Mouse (Mus musculus): ENCODE measurements around the gene Hipk4.

Hipk4 gene

DNA sequence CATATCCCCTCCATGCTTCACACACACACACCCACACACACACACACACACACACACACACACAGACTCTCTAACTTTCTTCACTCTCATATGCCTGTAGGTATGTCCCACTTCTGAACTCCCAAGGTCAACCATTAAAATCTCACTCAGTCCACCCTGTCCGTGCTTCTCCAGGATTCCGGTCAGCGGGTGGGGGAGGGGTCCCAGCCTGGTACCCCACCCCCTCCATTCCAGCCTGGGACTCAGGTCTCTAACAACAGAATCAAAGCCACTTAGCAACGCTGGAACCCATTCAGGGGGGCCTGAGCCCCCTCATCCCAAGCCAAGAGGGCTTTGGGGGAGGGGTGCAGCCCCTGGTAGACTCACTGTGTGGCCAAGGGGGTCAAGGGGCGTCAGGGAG, at the start of gene Hipk4:
Gene Hipk4 (plus strand): TSS at position 301 of the 400 bp plus-strand sequence.
- no peak for DNase-seq

GRCm38 (mm10) chr7:27473835-27474489, 49.1 kb upstream of the Hipk4 start:
- DNase-seq = no peak

DNA sequence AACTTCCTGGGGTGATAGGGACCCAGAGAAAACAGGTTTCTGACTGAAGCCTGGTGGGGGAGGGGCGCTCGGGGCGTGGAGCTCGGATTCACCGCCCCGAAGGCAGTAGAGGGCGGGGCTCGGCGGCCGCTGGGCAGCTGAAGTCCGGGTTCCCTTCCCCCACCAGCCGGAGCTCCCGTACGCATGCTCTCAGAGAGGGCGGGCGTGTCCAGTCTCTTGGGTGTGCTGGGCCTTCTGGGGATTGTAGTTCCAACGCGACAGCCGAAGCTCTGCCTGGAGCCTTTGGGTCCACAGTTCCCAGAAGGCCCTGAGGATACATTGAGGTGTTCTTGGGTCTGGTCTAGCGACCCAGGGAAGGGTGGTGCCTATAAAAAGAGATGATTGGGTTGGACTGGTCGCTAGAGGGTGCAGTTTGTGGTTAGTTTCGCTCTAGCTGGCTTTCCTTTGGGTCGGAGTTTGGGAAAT, 48.5 kb upstream of the Hipk4 start:
- peak; percentile 94 for DNase-seq

GRCm38 (mm10) chr7:27475596-27475995, 47.5 kb upstream of the Hipk4 start:
- DNase-seq = no peak

- DNase-seq = no peak
Measured at GRCm38 (mm10) chr7:27476098-27476635, 46.9 kb upstream of the Hipk4 start.

- no peak for DNase-seq
Measured at GRCm38 (mm10) chr7:27478561-27478960, 44.5 kb upstream of the Hipk4 start.

GRCm38 (mm10) chr7:27479750-27480149, 43.3 kb upstream of the Hipk4 start:
- DNase-seq = no peak

DNA sequence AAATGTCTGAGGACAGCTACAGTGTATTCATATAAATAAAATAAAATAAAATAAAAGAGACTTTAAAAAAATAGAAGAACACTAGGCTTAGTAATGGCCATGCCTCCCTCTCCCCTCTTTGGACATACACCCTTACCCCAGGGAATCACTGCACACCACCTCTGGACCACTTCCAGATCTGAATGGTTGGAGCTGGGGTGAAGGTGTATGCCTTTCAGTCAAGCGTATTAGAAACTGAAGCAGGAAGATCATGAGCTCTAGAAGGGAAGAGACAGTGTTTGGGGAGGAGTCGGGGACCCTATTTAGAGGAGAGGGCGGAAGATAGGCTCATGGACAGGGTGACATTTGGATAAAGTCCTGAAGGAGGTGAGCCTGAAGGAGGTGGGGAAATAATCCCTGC, 42.6 kb upstream of the Hipk4 start:
- no peak for DNase-seq

GRCm38 (mm10) chr7:27480927-27481626, 42.0 kb upstream of the Hipk4 start:
- no peak for DNase-seq

DNA sequence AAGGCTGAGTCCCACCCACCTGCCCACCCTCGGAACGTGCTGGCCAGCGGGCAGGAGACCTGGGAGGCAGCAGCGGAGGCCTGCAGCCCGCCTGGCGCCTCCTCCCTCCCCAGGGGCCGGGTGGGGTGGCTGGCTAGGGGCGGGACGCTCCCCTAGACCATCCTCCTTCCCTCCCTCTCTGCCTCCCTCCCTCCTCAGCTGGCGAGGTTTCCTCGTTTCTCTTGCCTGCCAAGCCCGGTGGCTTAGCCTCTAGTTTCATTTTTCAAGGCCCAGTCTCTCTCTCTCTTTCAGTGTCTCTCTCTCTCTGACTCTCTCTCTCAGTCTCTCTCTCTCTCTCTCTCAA, 41.5 kb upstream of the Hipk4 start:
- peak; percentile 78 for DNase-seq

DNA sequence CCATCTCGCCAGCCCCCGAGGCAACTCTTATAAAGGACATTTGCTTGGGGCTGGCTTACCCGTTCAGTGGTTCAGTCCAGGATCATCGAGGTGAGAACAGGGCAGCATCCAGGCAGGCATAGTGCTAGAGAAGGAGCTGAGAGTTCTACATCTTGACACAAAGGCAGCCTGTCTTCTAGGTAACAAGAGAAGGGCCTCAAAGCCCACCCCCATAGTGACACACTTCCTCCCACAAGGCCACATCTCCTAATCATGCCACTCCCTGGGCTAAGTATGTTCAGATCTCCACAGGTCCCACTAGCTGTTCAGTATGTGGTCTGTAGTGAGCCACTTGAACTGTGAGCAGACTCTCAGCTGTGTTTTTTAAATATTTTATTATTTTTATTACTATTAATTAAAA, 39.2 kb upstream of the Hipk4 start:
- no peak for DNase-seq

- peak; percentile 54 for DNase-seq
Measured at GRCm38 (mm10) chr7:27486102-27486769, 36.8 kb upstream of the Hipk4 start.

DNA sequence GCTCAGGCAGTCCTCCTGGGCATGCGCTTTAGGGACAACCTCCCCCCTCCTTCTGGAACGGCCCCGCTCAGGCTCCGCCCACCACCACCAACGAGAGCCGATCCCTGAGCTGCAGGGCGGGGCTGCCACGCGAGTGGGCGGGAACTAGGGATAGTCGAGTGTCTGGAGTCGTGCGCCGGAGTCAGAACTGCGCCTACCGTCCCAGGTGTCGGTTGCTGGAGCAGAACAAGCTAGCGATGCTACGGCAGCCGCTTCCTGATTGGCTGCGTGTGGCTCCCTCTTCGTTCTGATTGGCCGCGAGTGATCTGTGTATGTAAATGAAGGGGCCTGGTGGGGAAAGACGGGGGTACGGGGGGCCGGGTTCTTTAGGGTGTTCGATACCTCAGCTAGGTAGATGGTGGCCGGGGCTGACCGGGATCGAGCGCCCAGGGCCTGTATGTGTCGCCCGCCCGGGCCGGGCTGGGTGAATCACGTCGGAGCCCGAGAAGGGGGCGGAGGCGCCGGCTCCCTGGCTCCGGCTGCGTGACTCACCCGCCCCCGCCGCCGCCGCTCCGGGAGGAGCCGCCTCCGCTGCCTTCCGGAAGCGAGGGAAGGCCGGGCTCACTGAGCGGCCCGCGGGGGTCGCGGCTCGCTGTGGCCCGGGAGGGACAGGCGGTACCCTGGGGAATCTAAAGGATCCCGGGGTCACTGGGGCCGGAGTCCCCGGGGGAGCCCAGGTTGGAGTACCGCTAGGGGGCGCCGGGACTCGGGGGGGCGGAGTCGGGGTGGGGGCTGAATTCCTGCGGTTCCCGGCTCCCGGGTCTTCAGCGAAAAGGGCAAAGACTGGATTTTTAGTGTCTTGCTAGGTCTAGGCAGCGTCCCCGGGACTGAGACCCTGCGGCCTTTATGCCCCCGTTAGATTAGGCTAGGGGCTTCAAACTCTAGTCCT, 36.0 kb upstream of the Hipk4 start, which contains the start of gene Sertad1:
Gene Sertad1 (plus strand): TSS at position 141 of the 928 bp plus-strand sequence.
- DNase-seq = peak; percentile 100

- peak; percentile 63 for DNase-seq
Measured at GRCm38 (mm10) chr7:27487740-27488268, 35.3 kb upstream of the Hipk4 start.

- peak; percentile 27 for DNase-seq
Measured at GRCm38 (mm10) chr7:27489270-27489869, 33.7 kb upstream of the Hipk4 start.

DNA sequence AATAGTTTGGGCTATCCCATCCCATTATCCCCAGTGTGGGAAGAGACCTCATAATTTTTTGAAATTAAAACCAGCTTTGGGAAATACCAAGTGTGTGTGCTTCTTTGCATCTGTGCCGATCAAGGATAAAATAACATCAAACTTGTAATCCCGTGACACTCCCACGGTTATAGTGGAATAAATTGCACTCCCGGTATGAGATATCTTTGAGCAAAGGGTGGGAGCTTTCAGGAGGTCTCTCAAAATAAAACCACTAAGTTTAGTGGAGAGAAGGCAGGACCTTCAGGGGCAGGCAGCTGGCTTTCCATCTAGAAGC, 32.9 kb upstream of the Hipk4 start:
- no peak for DNase-seq

DNA sequence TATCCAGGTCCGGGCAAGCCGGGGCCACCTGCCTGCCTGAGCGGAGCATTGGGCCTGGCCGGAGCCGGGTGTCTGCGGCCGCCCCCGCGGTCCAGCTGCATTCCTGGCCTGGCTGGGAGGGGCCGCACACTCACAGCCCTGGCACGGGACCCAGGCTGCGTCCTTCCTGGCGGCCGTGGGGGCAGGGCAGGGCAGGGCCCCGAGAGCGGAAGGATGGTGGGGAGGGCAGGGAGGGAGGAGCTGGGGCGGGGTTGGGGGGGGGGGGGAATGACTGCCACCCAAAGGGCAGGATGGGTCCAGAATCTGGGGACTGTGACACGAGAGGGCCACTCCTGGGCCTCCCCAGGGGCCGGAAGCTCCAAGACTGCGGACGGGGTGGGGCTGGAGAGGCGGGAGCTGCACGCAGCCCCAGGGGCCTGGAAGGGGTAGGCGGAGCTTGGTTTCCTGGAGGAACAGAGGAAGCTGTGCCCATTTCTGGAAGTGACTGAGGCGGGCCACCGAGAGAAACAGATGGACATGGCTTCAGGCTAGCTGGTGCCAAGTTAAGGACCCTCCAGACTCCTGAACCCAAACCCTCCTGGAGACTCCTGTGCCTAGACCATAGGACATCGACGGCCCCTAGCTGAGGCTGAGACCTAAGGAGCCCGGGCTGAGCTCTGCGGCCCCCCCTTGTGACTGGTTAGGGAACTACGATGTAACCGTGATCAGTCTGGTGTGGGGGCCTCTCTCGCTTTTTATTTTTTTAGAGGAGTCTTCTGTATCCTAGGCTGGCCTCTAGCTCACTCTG, 32.3 kb upstream of the Hipk4 start:
- DNase-seq = peak; percentile 92

DNA sequence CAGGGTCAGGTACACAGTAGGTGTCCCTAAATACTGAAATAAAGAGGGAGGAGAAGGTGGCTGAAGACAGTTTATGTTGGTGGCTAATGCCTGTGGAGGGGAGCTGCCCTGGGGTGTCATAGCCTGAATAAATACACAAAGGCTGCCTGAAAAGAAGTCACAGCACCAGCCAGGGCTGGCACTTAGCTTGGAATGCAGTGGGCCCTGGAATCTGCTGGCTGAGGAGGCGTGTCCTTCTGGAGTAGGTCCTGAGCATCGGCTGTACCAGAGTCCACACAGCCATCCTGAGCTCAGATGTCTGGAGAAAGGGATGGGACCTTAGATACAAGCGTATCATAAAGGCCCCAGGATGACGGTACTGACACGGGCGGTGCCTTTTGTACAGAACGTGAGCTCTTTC, 31.2 kb upstream of the Hipk4 start:
- DNase-seq = no peak

- DNase-seq = no peak
Measured at GRCm38 (mm10) chr7:27493022-27493421, 30.0 kb upstream of the Hipk4 start.

DNA sequence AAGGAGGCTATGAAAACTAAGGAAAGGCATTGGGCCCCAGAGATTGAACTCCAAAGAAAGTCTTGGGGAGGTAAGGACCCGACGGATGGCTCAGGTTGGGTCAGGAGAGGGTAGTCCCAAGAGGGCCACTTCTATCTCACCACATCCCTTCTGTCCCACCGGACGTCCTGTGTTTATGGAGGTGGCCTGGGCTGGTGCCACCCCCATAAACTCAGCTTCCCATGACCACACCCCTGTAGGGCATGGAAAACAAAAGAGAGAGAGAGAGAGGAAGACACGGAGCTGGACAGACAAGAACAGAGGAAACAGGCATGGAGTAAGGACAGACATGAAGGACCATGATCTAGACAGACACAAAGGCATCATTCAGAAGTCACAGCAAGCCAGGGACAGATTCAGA, 29.6 kb upstream of the Hipk4 start:
- DNase-seq = no peak
